Mouse (Mus musculus): ENCODE measurements around the gene Nts.
"Not testable (repeated sequence)": the region's sequence is repeated elsewhere in the genome, so short reads cannot be mapped to it uniquely, and the experiment has no call there.

Gene Nts

GRCm38 (mm10) chr10:102490386-102490785 is at the start of gene Nts:
Gene Nts (minus strand): TSS chr10:102490486.
- no peak for DNase-seq

GRCm38 (mm10) chr10:102527901-102528300 is 37.6 kb upstream of the Nts start:
- no peak for DNase-seq

- DNase-seq, result no peak
Measured at GRCm38 (mm10) chr10:102514159-102514558, 23.9 kb upstream of the Nts start.

- DNase-seq, result no peak
Measured at GRCm38 (mm10) chr10:102511807-102512461, 21.6 kb upstream of the Nts start, which contains the start of gene Rassf9. Gene Rassf9 (plus strand): TSS chr10:102512222.

- DNase-seq, result no peak
Measured at GRCm38 (mm10) chr10:102511461-102511806, 21.1 kb upstream of the Nts start.

- DNase-seq, result no peak
Measured at GRCm38 (mm10) chr10:102507386-102507785, 17.1 kb upstream of the Nts start.

- no peak for DNase-seq
Measured at GRCm38 (mm10) chr10:102498754-102499153, 8.5 kb upstream of the Nts start.

- DNase-seq, result no peak
Measured at GRCm38 (mm10) chr10:102491792-102492191, 1.5 kb upstream of the Nts start.

- DNase-seq, result no peak
Measured at GRCm38 (mm10) chr10:102469412-102469811, 20.9 kb downstream of the Nts start.

GRCm38 (mm10) chr10:102451756-102452155 is 38.5 kb downstream of the Nts start:
- DNase-seq, result no peak

GRCm38 (mm10) chr10:102449449-102449848 is 40.8 kb downstream of the Nts start:
- no peak for DNase-seq

GRCm38 (mm10) chr10:102444912-102445556 is 45.3 kb downstream of the Nts start:
- no peak for DNase-seq

GRCm38 (mm10) chr10:102435467-102435866 is 54.8 kb downstream of the Nts start:
- not testable (repeated sequence) for DNase-seq

- peak in 1 of 2 experiments; percentile 9 for DNase-seq
Measured at GRCm38 (mm10) chr10:102435048-102435447, 55.2 kb downstream of the Nts start.
